Mouse (Mus musculus): ENCODE measurements around the gene Cks2.

DNA sequence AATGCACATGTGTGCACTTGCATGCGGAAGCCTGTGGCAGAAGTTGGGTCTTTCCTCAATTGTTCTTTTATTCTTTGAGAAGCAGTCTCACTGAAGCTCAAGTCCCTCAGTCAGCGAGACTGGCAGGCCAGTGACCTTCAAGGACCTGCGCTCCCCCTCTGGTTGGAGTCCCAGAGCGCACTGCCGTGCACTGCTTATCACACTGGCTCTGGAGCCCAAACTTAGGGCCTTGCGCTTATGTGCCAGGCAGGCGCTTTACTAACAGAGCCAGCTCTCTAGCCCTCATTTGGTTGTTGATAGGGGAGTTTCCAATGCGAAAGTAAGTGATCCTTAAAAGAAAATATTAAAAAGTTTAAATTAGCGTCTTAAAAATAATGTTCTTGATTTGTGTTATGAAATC, 8.9 kb downstream of the Cks2 start:
- no peak for TF ChIP-seq POLR2A (IDR thresholded peaks at IDR 0.05; ENCODE audit: borderline replicate concordance, control insufficient read depth, low read depth, low read length)
- no peak for TF ChIP-seq CTCF (IDR thresholded peaks at IDR 0.05; ENCODE audit: control insufficient read depth, insufficient read depth, low read length)

Data from bone marrow, adult 2 months (tissue).